Comparison of ENCODE assay signal across 8 mouse cellular contexts in the genomic region with DNA sequence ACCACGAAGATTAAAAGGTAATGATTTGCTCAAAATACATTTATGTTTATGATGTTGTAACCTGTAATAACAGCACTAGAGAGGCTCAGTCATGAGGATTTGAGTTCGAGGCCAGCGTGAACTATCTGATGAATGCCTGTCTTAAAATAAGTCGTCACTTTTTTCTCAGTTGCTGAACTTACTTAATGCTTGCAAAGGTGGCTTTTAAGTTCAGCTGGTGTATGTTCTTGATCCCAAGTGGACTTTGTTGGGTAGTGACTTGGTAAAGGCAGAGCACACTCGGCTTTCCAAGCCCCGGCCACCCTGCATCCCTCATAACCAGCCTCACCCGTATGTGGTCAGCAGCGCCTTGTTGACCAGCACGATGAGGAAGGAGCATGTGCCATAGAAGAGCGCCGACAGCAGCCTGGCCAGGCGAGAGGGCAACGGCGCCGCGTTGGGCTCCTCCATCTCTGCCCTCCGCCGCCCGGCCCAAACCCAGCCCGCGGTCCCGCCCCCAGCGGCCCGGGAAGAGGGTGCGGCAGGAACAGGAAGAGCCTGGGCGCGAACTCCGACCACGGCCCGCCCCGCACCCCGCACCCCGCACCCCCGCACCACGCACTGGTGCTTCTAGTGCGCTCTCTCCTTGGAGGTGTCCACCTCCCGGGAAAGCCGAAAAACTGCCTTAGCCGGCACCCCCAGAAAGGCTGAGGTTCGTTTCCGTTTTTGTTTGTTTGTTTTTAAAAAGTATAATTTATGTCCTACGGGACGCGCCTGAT. TPM values are rescaled to one million over a fixed set of nuclear protein-coding genes. Genes with fewer than 3 reads are reported as not detected.
DNase-seq lines count a peak whose midpoint lies in the region; ATAC-seq and TF ChIP-seq lines count a peak whose summit lies in the region.

A gene (minus strand): TSS at position 511 of the 758 bp plus-strand sequence.

- peak within 1 kb of the TSS; percentile 87 to 89 for H3K4me3 ChIP-seq in MEL (ENCODE audit: control insufficient read depth in 1 of 2, insufficient read depth in 1 of 2, low read depth in 2 of 2, low read length in 2 of 2)
- peak within 1 kb of the TSS; percentile 62 for H3K4me3 ChIP-seq in embryonic facial prominence, embryonic 14.5 days (ENCODE audit: low read depth, low read length)
- H3K4me3 ChIP-seq in heart, embryonic 12.5 days = peak within 1 kb of the TSS; percentile 71
- peak within 1 kb of the TSS; percentile 47 for H3K4me3 ChIP-seq in kidney, embryonic 14.5 days (ENCODE audit: low read length)

- WGBS in embryonic facial prominence, embryonic 14.5 days = 7% methylated on average over 43 of the region's 44 CpGs
- WGBS in heart, embryonic 12.5 days = 6% methylated on average over 44 of the region's 44 CpGs
- WGBS in kidney, embryonic 14.5 days = 9% methylated on average over 40 of the region's 44 CpGs

- H3K36me3 ChIP-seq in MEL (ENCODE audit: control insufficient read depth in 1 of 2, insufficient read depth in 2 of 2, low read length in 2 of 2) = peaks cover 5% of the 10 kb centered on the region in 2 experiments
- H3K36me3 ChIP-seq in embryonic facial prominence, embryonic 14.5 days (ENCODE audit: control insufficient read depth, insufficient read depth, low read length) = peaks cover 12% of the 10 kb centered on the region
- H3K36me3 ChIP-seq in heart, embryonic 12.5 days = peaks cover 9% of the 10 kb centered on the region
- H3K36me3 ChIP-seq in kidney, embryonic 14.5 days (ENCODE audit: control insufficient read depth, insufficient read depth, low read length) = peaks cover 7% of the 10 kb centered on the region

- DNase-seq in 3T3-L1 (ENCODE audit: low read depth, low spot score) (peak; percentile 60), MEL (ENCODE audit: low read depth, low spot score) (peak; percentile 72)
- DNase-seq in embryonic facial prominence, embryonic 14.5 days (ENCODE audit: low spot score) = no peak
- DNase-seq in lung, postnatal 14 days = peak; percentile 80
- DNase-seq in ovary, postnatal 10 days (ENCODE audit: low spot score) = peak; percentile 29
- peak; percentile 22 for DNase-seq in urinary bladder, postnatal 10 days (ENCODE audit: low spot score)

- TF ChIP-seq RAD21 in MEL (IDR thresholded peaks at IDR 0.05; ENCODE audit: low read depth, low read length) = no peak

- H3K4me2 ChIP-seq in embryonic facial prominence, embryonic 14.5 days (ENCODE audit: low read depth, low read length) = peak within 1 kb of the TSS; percentile 72
- peak within 1 kb of the TSS; percentile 68 for H3K4me2 ChIP-seq in heart, embryonic 12.5 days
- peak within 1 kb of the TSS; percentile 74 for H3K4me2 ChIP-seq in kidney, embryonic 14.5 days (replicated peaks; ENCODE audit: low read depth, low read length)

- TF ChIP-seq CTCF in MEL (IDR thresholded peaks at IDR 0.05 in 2 of 3, conservative IDR thresholded peaks at IDR 0.05 in 1 of 3; ENCODE audit: control insufficient read depth in 1 of 3, insufficient read depth in 1 of 3, low read depth in 2 of 3, low read length in 3 of 3, poor library complexity in 1 of 3, severe bottlenecking in 1 of 3) = no peak

- no peaks in the 10 kb centered on the region for H3K9me3 ChIP-seq in MEL (replicated peaks; ENCODE audit: insufficient read depth, low read length)
- H3K9me3 ChIP-seq in embryonic facial prominence, embryonic 14.5 days (ENCODE audit: control insufficient read depth, low read length) = no peaks in the 10 kb centered on the region
- no peaks in the 10 kb centered on the region for H3K9me3 ChIP-seq in heart, embryonic 12.5 days (replicated peaks)
- no peaks in the 10 kb centered on the region for H3K9me3 ChIP-seq in kidney, embryonic 14.5 days (ENCODE audit: control insufficient read depth, low read length)

- TF ChIP-seq EP300 in MEL (IDR thresholded peaks at IDR 0.05; ENCODE audit: low read depth in 1 of 2, low read length in 2 of 2) = no peak

- H3K9ac ChIP-seq in MEL (ENCODE audit: control insufficient read depth, low read depth, low read length, poor library complexity, severe bottlenecking) = peak within 1 kb of the TSS; percentile 80
- H3K9ac ChIP-seq in embryonic facial prominence, embryonic 14.5 days (ENCODE audit: low read depth, low read length) = peak within 1 kb of the TSS; percentile 73
- H3K9ac ChIP-seq in heart, embryonic 12.5 days = peak within 1 kb of the TSS; percentile 76
- peak within 1 kb of the TSS; percentile 68 for H3K9ac ChIP-seq in kidney, embryonic 14.5 days (ENCODE audit: low read depth, low read length)

- H3K27me3 ChIP-seq in MEL (ENCODE audit: control insufficient read depth in 1 of 2, insufficient read depth in 2 of 2, low read length in 2 of 2) = no peaks in the 10 kb centered on the region
- no peaks in the 10 kb centered on the region for H3K27me3 ChIP-seq in embryonic facial prominence, embryonic 14.5 days (replicated peaks; ENCODE audit: control insufficient read depth, insufficient read depth, low read length)
- no peaks in the 10 kb centered on the region for H3K27me3 ChIP-seq in heart, embryonic 12.5 days (replicated peaks)
- no peaks in the 10 kb centered on the region for H3K27me3 ChIP-seq in kidney, embryonic 14.5 days (ENCODE audit: control insufficient read depth, insufficient read depth, low read length)

- ATAC-seq in embryonic facial prominence, embryonic 14.5 days (ENCODE audit: low read depth) = peak; percentile 82
- peak; percentile 88 for ATAC-seq in heart, embryonic 12.5 days (ENCODE audit: insufficient number of reproducible peaks, low FRiP score)
- ATAC-seq in kidney, embryonic 14.5 days (ENCODE audit: low FRiP score, low TSS enrichment) = peak; percentile 78

- peak; percentile 51 to 52; a peak in 2 of 4 replicates for TF ChIP-seq POLR2A in MEL (IDR thresholded peaks at IDR 0.05; ENCODE audit: control insufficient read depth in 1 of 2, insufficient read depth in 1 of 2, low read depth in 1 of 2, low read length in 2 of 2, poor library complexity in 1 of 2)

- H3K79me2 ChIP-seq in MEL (ENCODE audit: control insufficient read depth, insufficient read depth, low read length, poor library complexity) = peaks cover 2% of the 10 kb centered on the region; the same call in 1 of the 2 replicates

- H3K4me1 ChIP-seq in MEL (ENCODE audit: control insufficient read depth in 1 of 2, insufficient read depth in 2 of 2, low read length in 2 of 2) = peaks cover 5 to 8% of the 10 kb centered on the region in 2 experiments
- peaks cover 2% of the 10 kb centered on the region; the same call in 1 of the 2 replicates for H3K4me1 ChIP-seq in embryonic facial prominence, embryonic 14.5 days (ENCODE audit: control insufficient read depth, insufficient read depth, low read length)
- 0 out of 2 replicates have a peak, but pooled peaks cover 3% of the 10 kb centered on the region for H3K4me1 ChIP-seq in heart, embryonic 12.5 days (replicated peaks)
- no peaks in the 10 kb centered on the region for H3K4me1 ChIP-seq in kidney, embryonic 14.5 days (ENCODE audit: control insufficient read depth, insufficient read depth, low read length)

- peak within 1 kb of the TSS; percentile 66 for H3K27ac ChIP-seq in MEL (ENCODE audit: control insufficient read depth, low read depth, low read length)
- peak within 1 kb of the TSS; percentile 42; the same call in 1 of the 2 replicates for H3K27ac ChIP-seq in embryonic facial prominence, embryonic 14.5 days (replicated peaks; ENCODE audit: low read depth, low read length)
- peak within 1 kb of the TSS; percentile 60 for H3K27ac ChIP-seq in heart, embryonic 12.5 days (ENCODE audit: poor library complexity, severe bottlenecking)
- peak within 1 kb of the TSS; percentile 7; the same call in 1 of the 2 replicates for H3K27ac ChIP-seq in kidney, embryonic 14.5 days (ENCODE audit: low read depth, low read length)

TF ChIP-seq in MEL, 35 proteins besides CTCF, POLR2A, EP300 and RAD21 (continues in another document):
- TF ChIP-seq MEF2A (IDR thresholded peaks at IDR 0.05; ENCODE audit: extremely low read depth, insufficient replicate concordance, low read depth, low read length, poor library complexity, severe bottlenecking) (no peak), ZMIZ1 (IDR thresholded peaks at IDR 0.05; ENCODE audit: low read depth, low read length) (no peak; the same call in 1 of the 2 replicates), TAL1 (IDR thresholded peaks at IDR 0.05; ENCODE audit: low read length) (no peak), JUND (IDR thresholded peaks at IDR 0.05; ENCODE audit: low read depth, low read length) (no peak), NELFE (IDR thresholded peaks at IDR 0.05; ENCODE audit: low read depth, low read length) (peak; percentile 52), BHLHE40 (IDR thresholded peaks at IDR 0.05; ENCODE audit: borderline replicate concordance, low read depth, low read length) (no peak), MYC (IDR thresholded peaks at IDR 0.05; ENCODE audit: low read depth, low read length) (0 out of 2 replicates have a peak, but pooled peaks have one; percentile 11), NRF1 (IDR thresholded peaks at IDR 0.05; ENCODE audit: insufficient read depth, low read depth, low read length, poor library complexity, severe bottlenecking) (no peak), SMC3 (IDR thresholded peaks at IDR 0.05; ENCODE audit: low read depth, low read length) (no peak), E2F4 (IDR thresholded peaks at IDR 0.05; ENCODE audit: borderline replicate concordance, low read depth, low read length) (no peak), ZC3H11A (IDR thresholded peaks at IDR 0.05; ENCODE audit: low read depth, low read length) (no peak), HCFC1 (IDR thresholded peaks at IDR 0.05; ENCODE audit: low read depth, low read length) (0 out of 2 replicates have a peak, but pooled peaks have one; percentile 24), MAZ (IDR thresholded peaks at IDR 0.05; ENCODE audit: low read depth, low read length) (0 out of 2 replicates have a peak, but pooled peaks have one; percentile 58), KAT2A (conservative IDR thresholded peaks at IDR 0.05; ENCODE audit: low read depth, low read length) (no peak), ETS1 (IDR thresholded peaks at IDR 0.05; ENCODE audit: low read depth, low read length) (no peak; the same call in 1 of the 2 replicates), CHD1 (IDR thresholded peaks at IDR 0.05; ENCODE audit: low read depth, low read length) (no peak), USF2 (IDR thresholded peaks at IDR 0.05; ENCODE audit: borderline replicate concordance in 1 of 2, insufficient read depth in 1 of 2, low read depth in 1 of 2, low read length in 2 of 2) (no peak), RCOR1 (IDR thresholded peaks at IDR 0.05; ENCODE audit: low read depth, low read length) (no peak)

RNA-seq across cellular contexts. Expression of the gene that starts here (rescaled TPM):
- total RNA-seq in MEL (2012; rRNA removed) = 3.9 and 6.0 TPM in 2 replicates
- polyA plus RNA-seq in MEL (2012; ENCODE audit: insufficient read depth in 1 of 2, insufficient read length in 2 of 2, low read depth in 1 of 2, low replicate concordance in 2 of 2, missing spikeins in 1 of 2) = 10 to 100 TPM in 1 of 2 experiments, not detected in 1; 11.6 TPM
- 5.7 and 8.7 TPM in 2 replicates for polyA plus RNA-seq in embryonic facial prominence, embryonic 14.5 days (2014; fragmentation: Nextera tagmentation; extraction: Ambion mirVana)
- polyA plus RNA-seq in heart, embryonic 12.5 days (2016; fragmentation: Nextera tagmentation; extraction: Ambion mirVana) = 8.6 and 9.5 TPM in 2 replicates
- polyA plus RNA-seq in kidney, embryonic 14.5 days (2014; fragmentation: Nextera tagmentation; extraction: Ambion mirVana) = 5.5 TPM in 2 replicates

Comparison
In these comparisons a context has a peak if more than half of its experiments do, and no peak if none do; other contexts are left out.
1. H3K27ac ChIP-seq: peak in every context shown above with its lines; median percentile 66 in MEL; 60 in heart, embryonic 12.5 days; 42 in embryonic facial prominence, embryonic 14.5 days; 7 in kidney, embryonic 14.5 days.